Mouse (Mus musculus): ENCODE results near the gene Bhmt2.

DNA sequence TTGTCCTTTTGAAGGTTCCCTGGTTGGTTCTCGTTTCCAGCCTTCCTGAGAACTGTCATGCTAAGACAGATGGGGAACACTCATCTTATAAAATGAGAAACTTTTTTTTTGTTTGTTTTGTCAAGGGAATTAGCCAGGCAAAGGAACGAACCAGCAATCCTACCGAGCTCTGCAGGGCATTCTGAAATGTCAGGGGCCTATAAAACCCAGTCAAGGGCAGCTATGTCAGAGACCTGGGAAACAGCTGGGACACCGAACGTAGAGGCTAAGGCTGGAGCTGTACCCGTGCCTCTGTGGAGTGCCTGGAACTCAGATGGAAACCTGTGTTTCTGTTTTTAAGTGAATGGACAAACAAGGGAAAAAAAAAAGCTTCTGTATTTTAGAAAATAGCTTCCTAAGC, 45.2 kb downstream of the Bhmt2 start:
- TF ChIP-seq POLR2A (IDR thresholded peaks at IDR 0.05; ENCODE audit: borderline replicate concordance, insufficient read depth, low read length) = no peak
- TF ChIP-seq CTCF (IDR thresholded peaks at IDR 0.05; ENCODE audit: borderline replicate concordance, insufficient read depth, low read depth, low read length) = no peak
